Mouse (Mus musculus) MEL (cell line): Measurements from ENCODE around the gene Ap3b2. TPM values are rescaled to one million over a fixed set of nuclear protein-coding genes. Genes with fewer than 3 reads are reported as not detected.

Experiments used
- DNase-seq: peaks from one replicate; pipeline ENCODE4 v3.0.0; 2011; ENCODE audit warnings: low read depth, low spot score
- H3K27ac ChIP-seq: 2 replicates; pipeline ENCODE4 v1.5.1; 2012; ENCODE audit warnings: low read depth, mild to moderate bottlenecking, control low read depth, low read length, moderate library complexity; ENCODE audit not compliant: control insufficient read depth
- H3K27me3 ChIP-seq, 2 experiments: fragments of 150-350 bp in 1 of 2; sonication (generic) in 1 of 2; 2 replicates each; pipeline ENCODE4 v1.6.1; 2012; ENCODE audit warnings: low read length in 2 of 2, mild to moderate bottlenecking in 2 of 2, improper control_type of control experiment in 1 of 2, moderate library complexity in 1 of 2; ENCODE audit not compliant: insufficient read depth in 2 of 2, control insufficient read depth in 1 of 2
- H3K36me3 ChIP-seq, 2 experiments: 2 replicates each; pipeline ENCODE4 v1.6.1; 2012 to 2014; ENCODE audit warnings: low read length in 2 of 2, improper control_type of control experiment in 1 of 2, inconsistent platforms in 1 of 2, mild to moderate bottlenecking in 1 of 2; ENCODE audit not compliant: insufficient read depth in 2 of 2, control insufficient read depth in 1 of 2
- H3K4me1 ChIP-seq, 2 experiments: fragments of 150-350 bp in 1 of 2; sonication (generic) in 1 of 2; 2 replicates each; pipeline ENCODE4 v1.6.1; 2012; ENCODE audit warnings: low read length in 2 of 2, improper control_type of control experiment in 1 of 2, mild to moderate bottlenecking in 1 of 2; ENCODE audit not compliant: insufficient read depth in 2 of 2, control insufficient read depth in 1 of 2
- H3K4me3 ChIP-seq, 2 experiments: fragments of 150-350 bp in 1 of 2; sonication (generic) in 1 of 2; 2 replicates each; pipeline ENCODE4 v1.5.1; 2012; ENCODE audit warnings: low read depth in 2 of 2, low read length in 2 of 2, mild to moderate bottlenecking in 2 of 2, moderate library complexity in 2 of 2, control low read depth in 1 of 2, improper control_type of control experiment in 1 of 2; ENCODE audit not compliant: control insufficient read depth in 1 of 2, insufficient read depth in 1 of 2
- H3K79me2 ChIP-seq: 2 replicates; pipeline ENCODE4 v1.6.1; 2012; ENCODE audit warnings: mild to moderate bottlenecking, low read length, moderate library complexity; ENCODE audit not compliant: control insufficient read depth, poor library complexity, insufficient read depth
- H3K9ac ChIP-seq: 2 replicates; pipeline ENCODE4 v1.6.1; 2012; ENCODE audit warnings: low read depth, mild to moderate bottlenecking, control low read depth, low read length, moderate library complexity; ENCODE audit not compliant: control insufficient read depth, poor library complexity, severe bottlenecking
- H3K9me3 ChIP-seq: fragments of 150-350 bp; sonication (generic); replicated peaks from 2 replicates; pipeline ENCODE4 v1.6.1; 2012; ENCODE audit warnings: mild to moderate bottlenecking, low read length, improper control_type of control experiment, moderate library complexity; ENCODE audit not compliant: insufficient read depth
- BHLHE40 ChIP-seq: IDR thresholded peaks from 2 replicates; pipeline ENCODE4 v1.6.1; 2012; ENCODE audit warnings: low read depth, mild to moderate bottlenecking, inconsistent platforms, low read length, improper control_type of control experiment, borderline replicate concordance
- CHD2 ChIP-seq: IDR thresholded peaks from 2 replicates; pipeline ENCODE4 v1.6.1; 2011; ENCODE audit warnings: low read length, improper control_type of control experiment
- CTCF ChIP-seq, 3 experiments: IDR thresholded peaks in 2 of 3; conservative IDR thresholded peaks in 1 of 3; 2 replicates each; pipeline ENCODE4 v1.5.1; 2011 to 2012; ENCODE audit warnings: low read length in 3 of 3, low read depth in 2 of 3, mild to moderate bottlenecking in 2 of 3, improper control_type of control experiment in 1 of 3, inconsistent platforms in 1 of 3, mixed read lengths in 1 of 3, moderate library complexity in 1 of 3; ENCODE audit not compliant: control insufficient read depth in 1 of 3, insufficient read depth in 1 of 3, poor library complexity in 1 of 3, severe bottlenecking in 1 of 3
- ELF1 ChIP-seq: IDR thresholded peaks from 2 replicates; pipeline ENCODE4 v1.6.1; 2014; ENCODE audit warnings: low read depth, mild to moderate bottlenecking, inconsistent platforms, low read length, improper control_type of control experiment, moderate library complexity
- ETS1 ChIP-seq: IDR thresholded peaks from 2 replicates; pipeline ENCODE4 v1.6.1; 2012; ENCODE audit warnings: low read depth, mild to moderate bottlenecking, inconsistent platforms, low read length, improper control_type of control experiment, moderate library complexity
- GABPA ChIP-seq: IDR thresholded peaks from 2 replicates; pipeline ENCODE4 v1.6.1; 2012; ENCODE audit warnings: low read depth, mild to moderate bottlenecking, inconsistent platforms, low read length, improper control_type of control experiment, moderate library complexity
- HCFC1 ChIP-seq: IDR thresholded peaks from 2 replicates; pipeline ENCODE4 v1.6.1; 2012; ENCODE audit warnings: low read depth, mild to moderate bottlenecking, inconsistent platforms, low read length, improper control_type of control experiment, moderate library complexity
- MAFK ChIP-seq: IDR thresholded peaks from 2 replicates; pipeline ENCODE4 v1.6.1; 2011; ENCODE audit warnings: low read depth, mild to moderate bottlenecking, low read length, improper control_type of control experiment, borderline replicate concordance
- MEF2A ChIP-seq: IDR thresholded peaks from 2 replicates; pipeline ENCODE4 v1.6.1; 2014; ENCODE audit warnings: low read depth, mild to moderate bottlenecking, inconsistent platforms, low read length, improper control_type of control experiment; ENCODE audit not compliant: poor library complexity, insufficient replicate concordance, severe bottlenecking; ENCODE audit errors: extremely low read depth
- NELFE ChIP-seq: IDR thresholded peaks from 2 replicates; pipeline ENCODE4 v1.6.1; 2011; ENCODE audit warnings: low read depth, low read length, improper control_type of control experiment
- NRF1 ChIP-seq: IDR thresholded peaks from 2 replicates; pipeline ENCODE4 v1.6.1; 2014; ENCODE audit warnings: low read depth, mild to moderate bottlenecking, inconsistent platforms, low read length, improper control_type of control experiment, moderate library complexity; ENCODE audit not compliant: poor library complexity, insufficient read depth, severe bottlenecking
- POLR2A ChIP-seq, 2 experiments: IDR thresholded peaks; 2 replicates each; pipeline ENCODE4 v1.6.1; 2011 to 2012; ENCODE audit warnings: low read length in 2 of 2, mild to moderate bottlenecking in 2 of 2, control low read depth in 1 of 2, improper control_type of control experiment in 1 of 2, low read depth in 1 of 2, moderate library complexity in 1 of 2; ENCODE audit not compliant: control insufficient read depth in 1 of 2, insufficient read depth in 1 of 2, poor library complexity in 1 of 2
- RCOR1 ChIP-seq: IDR thresholded peaks from 2 replicates; pipeline ENCODE4 v1.6.1; 2012; ENCODE audit warnings: low read depth, mild to moderate bottlenecking, inconsistent platforms, low read length, improper control_type of control experiment
- SIN3A ChIP-seq: IDR thresholded peaks from 2 replicates; pipeline ENCODE4 v1.6.1; 2012; ENCODE audit warnings: low read length, improper control_type of control experiment, inconsistent platforms
- TAL1 ChIP-seq: IDR thresholded peaks from 2 replicates; pipeline ENCODE4 v1.6.1; 2012; ENCODE audit warnings: mild to moderate bottlenecking, inconsistent platforms, low read length, moderate library complexity, mixed read lengths
- TCF12 ChIP-seq: IDR thresholded peaks from 2 replicates; pipeline ENCODE4 v1.6.1; 2014; ENCODE audit warnings: low read depth, mild to moderate bottlenecking, inconsistent platforms, low read length, improper control_type of control experiment, moderate library complexity
- UBTF ChIP-seq: IDR thresholded peaks from 2 replicates; pipeline ENCODE4 v1.6.1; 2012; ENCODE audit warnings: low read depth, mild to moderate bottlenecking, inconsistent platforms, low read length, improper control_type of control experiment, moderate library complexity, borderline replicate concordance; ENCODE audit not compliant: insufficient read depth
- USF2 ChIP-seq, 2 experiments: IDR thresholded peaks; 2 replicates each; pipeline ENCODE4 v1.6.1; 2011 to 2012; ENCODE audit warnings: improper control_type of control experiment in 2 of 2, low read length in 2 of 2, borderline replicate concordance in 1 of 2, inconsistent platforms in 1 of 2, low read depth in 1 of 2, mild to moderate bottlenecking in 1 of 2; ENCODE audit not compliant: insufficient read depth in 1 of 2
- ZC3H11A ChIP-seq: IDR thresholded peaks from 2 replicates; pipeline ENCODE4 v1.6.1; 2012; ENCODE audit warnings: low read depth, mild to moderate bottlenecking, inconsistent platforms, low read length, improper control_type of control experiment
- ZKSCAN1 ChIP-seq: IDR thresholded peaks from 2 replicates; pipeline ENCODE4 v1.6.1; 2012; ENCODE audit warnings: low read depth, mild to moderate bottlenecking, inconsistent platforms, low read length, improper control_type of control experiment, moderate library complexity
- ZMIZ1 ChIP-seq: IDR thresholded peaks from 2 replicates; pipeline ENCODE4 v1.6.1; 2012; ENCODE audit warnings: low read depth, mild to moderate bottlenecking, inconsistent platforms, low read length, improper control_type of control experiment, moderate library complexity
- polyA plus RNA-seq, 2 experiments: library from polyadenylated mRNA; stranded (reverse) in 1 of 2; unstranded in 1 of 2; fragments of >175 nt in 1 of 2; fragments of >200 nt in 1 of 2; gene quantifications; 2 replicates each; pipeline versions ENCODE4 v1.2.1 to v1.2.4; 2012; ENCODE audit warnings: low replicate concordance in 2 of 2, low read depth in 1 of 2; ENCODE audit not compliant: insufficient read length in 2 of 2, insufficient read depth in 1 of 2, missing spikeins in 1 of 2
- total RNA-seq: library from RNA; depleted of rRNA; stranded (reverse); fragments of 300-350 nt; gene quantifications from 2 replicates; pipeline ENCODE4 v1.2.3, GENCODE M21; 2012

The Ap3b2 gene
- total and polyA plus RNA-seq, 3 experiments = not detected

- H3K79me2 ChIP-seq = no peaks in the 10 kb centered on the region
- no peak overlapping the region for H3K4me3 ChIP-seq
- DNase-seq = no peak
- TF ChIP-seq ZKSCAN1 = no peak
- no peak for TF ChIP-seq GABPA
- TF ChIP-seq ELF1 = no peak
- no peak for TF ChIP-seq TCF12
- no peak for TF ChIP-seq BHLHE40
- TF ChIP-seq ZMIZ1 = no peak
- no peak for TF ChIP-seq MEF2A
- no peak for TF ChIP-seq CHD2
- TF ChIP-seq NELFE = no peak
- TF ChIP-seq USF2 (IDR thresholded peaks at IDR 0.05; ENCODE audit: borderline replicate concordance in 1 of 2, insufficient read depth in 1 of 2, low read depth in 1 of 2, low read length in 2 of 2) = no peak
- TF ChIP-seq ZC3H11A = no peak
- TF ChIP-seq, all 39 proteins: peak for 0
- no peaks in the 10 kb centered on the region for H3K27me3 ChIP-seq
- no peaks in the 10 kb centered on the region for H3K9me3 ChIP-seq
- H3K9ac ChIP-seq = no peak overlapping the region
- no peaks in the 10 kb centered on the region for H3K4me1 ChIP-seq
- H3K36me3 ChIP-seq = no peaks in the 10 kb centered on the region
- H3K27ac ChIP-seq = no peak overlapping the region
Observed at GRCm38 (mm10) chr7:81536478-81536877, 42.8 kb upstream of the Ap3b2 start.

- H3K79me2 ChIP-seq = peaks cover under 1% of the 10 kb centered on the region
- H3K9me3 ChIP-seq = no peaks in the 10 kb centered on the region
- H3K36me3 ChIP-seq = peaks cover 0 to 1% of the 10 kb centered on the region in 2 experiments; a peak in 1 of 4 replicates
- no peaks in the 10 kb centered on the region for H3K4me1 ChIP-seq
- no peaks in the 10 kb centered on the region for H3K27me3 ChIP-seq
- H3K9ac ChIP-seq = no peak overlapping the region
- H3K4me3 ChIP-seq = no peak overlapping the region
- H3K27ac ChIP-seq = no peak overlapping the region
- DNase-seq = no peak
- no peak for TF ChIP-seq GABPA
- TF ChIP-seq, all 39 proteins: peak for 0
Observed at GRCm38 (mm10) chr7:81531462-81531861, 37.7 kb upstream of the Ap3b2 start.

- DNase-seq = no peak
- Histone ChIP-seq H3K9me3 (no peaks in the 10 kb centered on the region), H3K4me1 (peaks cover 0 to 3% of the 10 kb centered on the region in 2 experiments; a peak in 1 of 4 replicates), H3K79me2 (peaks cover 3% of the 10 kb centered on the region), H3K4me3 (no peak overlapping the region), H3K9ac (no peak overlapping the region), H3K36me3 (peaks cover 1 to 4% of the 10 kb centered on the region in 2 experiments; a peak in 2 of 4 replicates), H3K27me3 (no peaks in the 10 kb centered on the region)
- TF ChIP-seq USF2 (IDR thresholded peaks at IDR 0.05; ENCODE audit: borderline replicate concordance in 1 of 2, insufficient read depth in 1 of 2, low read depth in 1 of 2, low read length in 2 of 2) (no peak), MEF2A (no peak), MAFK (no peak), SIN3A (no peak), ZMIZ1 (no peak), HCFC1 (no peak), TAL1 (no peak), CHD2 (no peak), NRF1 (no peak), BHLHE40 (no peak), UBTF (no peak), ELF1 (no peak), NELFE (no peak), CTCF (IDR thresholded peaks at IDR 0.05 in 2 of 3, conservative IDR thresholded peaks at IDR 0.05 in 1 of 3; ENCODE audit: control insufficient read depth in 1 of 3, insufficient read depth in 1 of 3, low read depth in 2 of 3, low read length in 3 of 3, poor library complexity in 1 of 3, severe bottlenecking in 1 of 3) (no peak), ZKSCAN1 (no peak), RCOR1 (no peak), POLR2A (IDR thresholded peaks at IDR 0.05; ENCODE audit: control insufficient read depth in 1 of 2, insufficient read depth in 1 of 2, low read depth in 1 of 2, low read length in 2 of 2, poor library complexity in 1 of 2) (no peak), ETS1 (no peak)
- TF ChIP-seq, all 39 proteins: peak for 0
- H3K27ac ChIP-seq = no peak overlapping the region
Observed at GRCm38 (mm10) chr7:81528918-81529317, 35.2 kb upstream of the Ap3b2 start.
